Mouse (Mus musculus): ENCODE data around the gene Trim3. TPM values are rescaled to one million over a fixed set of nuclear protein-coding genes. Genes with fewer than 3 reads are reported as not detected.

Trim3 gene
- total and polyA plus RNA-seq, 3 experiments: 20.5 to 39.8 (median 23.0) TPM

GRCm38 (mm10) chr7:105570756-105571155 lies 62.6 kb downstream of the Trim3 start:
- no peak for DNase-seq
- no peaks in the 10 kb centered on the region for H3K27me3 ChIP-seq (ENCODE audit: control insufficient read depth, insufficient read depth, low read length)
- 0 out of 2 replicates have a peak, but pooled peaks cover 1% of the 10 kb centered on the region for H3K79me2 ChIP-seq (replicated peaks; ENCODE audit: control insufficient read depth, insufficient read depth, low read length)
- no peak for TF ChIP-seq POLR2A (IDR thresholded peaks at IDR 0.05; ENCODE audit: insufficient read depth, low read depth, low read length)
- no peak for TF ChIP-seq CTCF (IDR thresholded peaks at IDR 0.05)
- TF ChIP-seq EP300 (IDR thresholded peaks at IDR 0.05; ENCODE audit: insufficient read depth, low read depth, low read length): no peak
- H3K36me3 ChIP-seq (ENCODE audit: control insufficient read depth, insufficient read depth, low read length): no peaks in the 10 kb centered on the region
- no peaks in the 10 kb centered on the region; the same call in 1 of the 2 replicates for H3K4me1 ChIP-seq (ENCODE audit: control insufficient read depth, insufficient read depth, low read length)
- intact Hi-C loops (cut with DNase I): no loop called here
- no peak overlapping the region for H3K27ac ChIP-seq
- H3K9ac ChIP-seq (ENCODE audit: low read depth, low read length): no peak overlapping the region
- 69% methylated on average over 4 of the region's 4 CpGs for WGBS
- H3K4me3 ChIP-seq: no peak overlapping the region

DNA sequence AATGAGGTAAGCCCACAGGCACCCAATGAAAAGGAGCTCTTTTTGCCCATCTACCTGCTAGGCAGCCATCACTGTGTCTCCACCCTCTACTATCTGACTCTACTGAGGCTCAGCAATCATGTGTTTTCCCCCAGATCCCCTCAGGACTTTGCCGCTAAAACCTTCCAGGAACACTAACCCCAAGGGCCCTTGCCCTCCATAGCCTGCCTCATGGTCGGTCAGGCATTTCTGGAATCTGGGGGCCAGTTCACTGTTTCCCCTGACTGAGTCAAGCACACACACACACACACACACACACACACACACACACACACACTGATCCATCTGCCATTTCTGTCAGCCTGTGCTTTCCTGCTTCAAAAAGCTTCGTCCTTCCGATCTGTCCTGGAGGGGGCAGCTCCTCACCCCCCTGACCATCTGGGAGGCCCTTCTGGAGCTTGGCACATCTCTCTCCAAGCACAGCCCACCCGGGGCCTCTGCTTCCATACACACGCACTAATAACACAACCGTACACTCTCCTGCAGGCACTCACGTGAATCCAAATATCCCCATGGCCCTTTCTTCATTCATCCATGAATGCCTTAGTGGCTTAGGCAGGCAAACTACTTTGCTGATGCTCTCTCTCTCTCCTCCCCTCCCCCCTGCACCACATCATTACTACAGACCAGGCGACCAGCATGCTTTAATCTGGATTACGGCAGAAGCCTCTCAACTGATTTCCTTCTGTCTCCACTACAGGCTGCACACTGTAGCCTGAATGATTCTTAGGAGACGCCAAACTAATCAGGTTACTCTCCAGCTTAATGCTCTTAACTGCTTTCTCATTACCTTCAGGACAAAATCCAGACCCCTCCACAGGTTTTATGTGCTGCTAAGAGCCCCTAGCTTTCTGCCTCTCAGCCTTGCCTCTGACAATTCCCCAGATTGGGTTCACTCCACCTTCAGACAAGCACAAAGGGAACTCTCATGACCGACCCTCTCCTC lies 63.6 kb downstream of the Trim3 start:
- no peaks in the 10 kb centered on the region for H3K27me3 ChIP-seq (ENCODE audit: control insufficient read depth, insufficient read depth, low read length)
- 62% methylated on average over 12 of the region's 12 CpGs for WGBS
- H3K79me2 ChIP-seq (replicated peaks; ENCODE audit: control insufficient read depth, insufficient read depth, low read length): 0 out of 2 replicates have a peak, but pooled peaks cover 1% of the 10 kb centered on the region
- no peak for DNase-seq
- TF ChIP-seq CTCF (IDR thresholded peaks at IDR 0.05): no peak
- TF ChIP-seq EP300 (IDR thresholded peaks at IDR 0.05; ENCODE audit: insufficient read depth, low read depth, low read length): no peak
- TF ChIP-seq POLR2A (IDR thresholded peaks at IDR 0.05; ENCODE audit: insufficient read depth, low read depth, low read length): no peak
- intact Hi-C loops (cut with DNase I): no loop called here
- no peak overlapping the region for H3K27ac ChIP-seq
- H3K9ac ChIP-seq (ENCODE audit: low read depth, low read length): no peak overlapping the region
- no peak overlapping the region for H3K4me3 ChIP-seq
- H3K4me1 ChIP-seq (ENCODE audit: control insufficient read depth, insufficient read depth, low read length): peaks cover 2% of the 10 kb centered on the region; the same call in 1 of the 2 replicates
- no peaks in the 10 kb centered on the region for H3K36me3 ChIP-seq (ENCODE audit: control insufficient read depth, insufficient read depth, low read length)

DNA sequence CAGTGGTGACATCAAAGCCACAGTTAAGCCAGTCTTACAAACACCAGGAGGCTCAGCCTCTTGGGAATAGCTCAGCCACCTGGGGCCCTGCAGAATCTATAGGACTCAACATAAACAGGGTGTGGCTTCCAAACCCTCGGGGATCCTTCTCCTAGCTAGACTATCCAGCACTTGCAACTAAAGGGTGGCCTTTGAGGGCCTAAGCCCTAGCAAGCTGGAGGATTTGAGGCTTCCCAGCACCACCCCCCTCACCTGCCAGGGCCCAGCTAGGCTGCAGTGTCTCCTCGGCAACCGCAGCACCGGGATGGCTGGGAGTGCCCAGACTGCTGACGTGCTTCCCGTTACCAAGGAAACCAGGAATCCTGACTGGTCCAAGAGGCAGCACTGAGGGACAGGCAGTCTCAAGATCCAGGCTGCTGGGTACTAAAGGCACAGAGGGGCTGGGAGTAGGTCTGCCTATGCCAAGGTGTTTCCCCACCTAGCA lies 64.3 kb downstream of the Trim3 start:
- H3K4me3 ChIP-seq: no peak overlapping the region
- no peak for DNase-seq
- H3K27ac ChIP-seq: no peak overlapping the region
- 34% methylated on average over 6 of the region's 6 CpGs for WGBS
- H3K4me1 ChIP-seq (ENCODE audit: control insufficient read depth, insufficient read depth, low read length): peaks cover 3% of the 10 kb centered on the region; the same call in 1 of the 2 replicates
- TF ChIP-seq POLR2A (IDR thresholded peaks at IDR 0.05; ENCODE audit: insufficient read depth, low read depth, low read length): no peak
- no peak for TF ChIP-seq CTCF (IDR thresholded peaks at IDR 0.05)
- no peak for TF ChIP-seq EP300 (IDR thresholded peaks at IDR 0.05; ENCODE audit: insufficient read depth, low read depth, low read length)
- H3K36me3 ChIP-seq (ENCODE audit: control insufficient read depth, insufficient read depth, low read length): no peaks in the 10 kb centered on the region
- H3K27me3 ChIP-seq (ENCODE audit: control insufficient read depth, insufficient read depth, low read length): no peaks in the 10 kb centered on the region
- intact Hi-C loops (cut with DNase I): no loop called here
- no peak overlapping the region for H3K9ac ChIP-seq (ENCODE audit: low read depth, low read length)
- no peaks in the 10 kb centered on the region for H3K79me2 ChIP-seq (replicated peaks; ENCODE audit: control insufficient read depth, insufficient read depth, low read length)

DNA sequence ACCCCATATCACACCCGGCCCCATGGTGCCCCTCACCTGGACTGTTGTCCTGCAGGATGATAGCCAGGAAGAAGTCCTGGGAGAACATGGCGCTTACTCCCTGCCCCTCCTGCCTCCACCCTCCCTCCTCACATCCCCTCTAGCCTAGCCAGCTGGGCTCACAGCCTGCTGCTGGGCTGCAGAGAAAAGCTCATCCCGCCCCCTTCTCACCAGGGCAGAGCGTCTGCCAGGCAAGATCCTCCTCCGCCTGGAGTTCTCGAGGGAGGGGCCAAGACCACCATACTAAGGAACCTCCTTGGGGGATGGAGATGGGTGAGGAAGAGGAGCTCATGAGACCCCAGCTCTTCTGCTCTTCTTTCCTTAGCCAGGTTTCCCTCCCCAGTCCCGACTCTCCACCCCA lies 64.8 kb downstream of the Trim3 start:
- Histone ChIP-seq H3K27ac (no peak overlapping the region), H3K4me1 (ENCODE audit: control insufficient read depth, insufficient read depth, low read length) (peaks cover 3% of the 10 kb centered on the region; the same call in 1 of the 2 replicates), H3K27me3 (ENCODE audit: control insufficient read depth, insufficient read depth, low read length) (no peaks in the 10 kb centered on the region), H3K36me3 (ENCODE audit: control insufficient read depth, insufficient read depth, low read length) (no peaks in the 10 kb centered on the region), H3K4me3 (no peak overlapping the region), H3K79me2 (replicated peaks; ENCODE audit: control insufficient read depth, insufficient read depth, low read length) (no peaks in the 10 kb centered on the region), H3K9ac (ENCODE audit: low read depth, low read length) (no peak overlapping the region)
- intact Hi-C loops (cut with DNase I): no loop called here
- 46% methylated on average over 7 of the region's 7 CpGs for WGBS
- TF ChIP-seq EP300 (IDR thresholded peaks at IDR 0.05; ENCODE audit: insufficient read depth, low read depth, low read length) (no peak), CTCF (IDR thresholded peaks at IDR 0.05) (no peak), POLR2A (IDR thresholded peaks at IDR 0.05; ENCODE audit: insufficient read depth, low read depth, low read length) (no peak)
- no peak for DNase-seq

GRCm38 (mm10) chr7:105565071-105565836 lies 68.1 kb downstream of the Trim3 start:
- Histone ChIP-seq H3K4me1 (ENCODE audit: control insufficient read depth, insufficient read depth, low read length) (peaks cover 3% of the 10 kb centered on the region; the same call in 1 of the 2 replicates), H3K27ac (peak overlapping the region; percentile 79), H3K9ac (ENCODE audit: low read depth, low read length) (peak overlapping the region; percentile 28; the same call in 1 of the 2 replicates), H3K79me2 (replicated peaks; ENCODE audit: control insufficient read depth, insufficient read depth, low read length) (no peaks in the 10 kb centered on the region), H3K27me3 (ENCODE audit: control insufficient read depth, insufficient read depth, low read length) (no peaks in the 10 kb centered on the region), H3K4me3 (no peak overlapping the region; the same call in 1 of the 2 replicates), H3K36me3 (ENCODE audit: control insufficient read depth, insufficient read depth, low read length) (no peaks in the 10 kb centered on the region)
- WGBS: 64% methylated on average over 17 of the region's 17 CpGs
- intact Hi-C loops (cut with DNase I): no loop called here
- TF ChIP-seq CTCF (IDR thresholded peaks at IDR 0.05) (no peak), EP300 (IDR thresholded peaks at IDR 0.05; ENCODE audit: insufficient read depth, low read depth, low read length) (peak; percentile 98), POLR2A (IDR thresholded peaks at IDR 0.05; ENCODE audit: insufficient read depth, low read depth, low read length) (no peak)
- DNase-seq: peak; percentile 64 to 78

All from heart, adult 2 months (tissue).